Mouse (Mus musculus) CH12.LX (cell line): ENCODE data around the gene Soga1.

Experiments
- CTCF ChIP-seq, 2 experiments: IDR thresholded peaks in 1 of 2; conservative IDR thresholded peaks in 1 of 2; 2 replicates each; pipeline ENCODE4 v1.5.1; 2011 to 2012; ENCODE audit warnings: low read depth in 2 of 2, low read length in 2 of 2, improper control_type of control experiment in 1 of 2, inconsistent platforms in 1 of 2, mild to moderate bottlenecking in 1 of 2, moderate library complexity in 1 of 2
- E2F4 ChIP-seq: IDR thresholded peaks from 2 replicates; pipeline ENCODE4 v1.6.1; 2011; ENCODE audit warnings: low read depth, low read length, improper control_type of control experiment; ENCODE audit not compliant: insufficient replicate concordance
- HCFC1 ChIP-seq: IDR thresholded peaks from 2 replicates; pipeline ENCODE4 v1.6.1; 2012; ENCODE audit warnings: low read depth, mild to moderate bottlenecking, inconsistent platforms, low read length, improper control_type of control experiment
- MEF2A ChIP-seq: IDR thresholded peaks from 2 replicates; pipeline ENCODE4 v1.6.1; 2014; ENCODE audit warnings: low read depth, mild to moderate bottlenecking, inconsistent platforms, low read length, improper control_type of control experiment, borderline replicate concordance
- MXI1 ChIP-seq: IDR thresholded peaks from 2 replicates; pipeline ENCODE4 v1.6.1; 2011; ENCODE audit warnings: mild to moderate bottlenecking, low read depth, low read length, improper control_type of control experiment
- POLR2A ChIP-seq: IDR thresholded peaks from 2 replicates; pipeline ENCODE4 v1.6.1; 2011; ENCODE audit warnings: low read depth, mild to moderate bottlenecking, improper control_type of control experiment, low read length
- POLR2AphosphoS2 ChIP-seq: IDR thresholded peaks from 2 replicates; pipeline ENCODE4 v1.6.1; 2011; ENCODE audit warnings: low read depth, low read length, improper control_type of control experiment
- RAD21 ChIP-seq: IDR thresholded peaks from 2 replicates; pipeline ENCODE4 v1.6.1; 2011; ENCODE audit warnings: low read depth, mild to moderate bottlenecking, low read length, improper control_type of control experiment, moderate library complexity
- TCF12 ChIP-seq: IDR thresholded peaks from 2 replicates; pipeline ENCODE4 v1.6.1; 2014; ENCODE audit warnings: low read depth, mild to moderate bottlenecking, inconsistent platforms, low read length, improper control_type of control experiment
- UBTF ChIP-seq: IDR thresholded peaks from 2 replicates; pipeline ENCODE4 v1.6.1; 2012; ENCODE audit warnings: low read depth, mild to moderate bottlenecking, inconsistent platforms, low read length, improper control_type of control experiment, moderate library complexity
- USF1 ChIP-seq: IDR thresholded peaks from 2 replicates; pipeline ENCODE4 v1.6.1; 2014; ENCODE audit warnings: low read depth, mild to moderate bottlenecking, inconsistent platforms, low read length, improper control_type of control experiment
- USF2 ChIP-seq: conservative IDR thresholded peaks from 2 replicates; pipeline ENCODE4 v1.6.1; 2011; ENCODE audit warnings: low read depth, low read length, improper control_type of control experiment
- ZNF384 ChIP-seq: IDR thresholded peaks from 2 replicates; pipeline ENCODE4 v1.6.1; 2012; ENCODE audit warnings: low read depth, low read length, improper control_type of control experiment, inconsistent platforms

- TF ChIP-seq POLR2A, result no peak
- TF ChIP-seq MEF2A, result no peak
- TF ChIP-seq RAD21, result no peak
- no peak for TF ChIP-seq USF1
- no peak for TF ChIP-seq CTCF (conservative IDR thresholded peaks at IDR 0.05 in 1 of 2, IDR thresholded peaks at IDR 0.05 in 1 of 2; ENCODE audit: low read depth in 2 of 2, low read length in 2 of 2)
- TF ChIP-seq ZNF384, result no peak
- no peak for TF ChIP-seq USF2
- TF ChIP-seq UBTF, result no peak
- no peak for TF ChIP-seq HCFC1
- TF ChIP-seq POLR2AphosphoS2, result no peak
- no peak for TF ChIP-seq E2F4
- TF ChIP-seq TCF12, result no peak
- TF ChIP-seq MXI1, result no peak
Observed at GRCm38 (mm10) chr2:157057186-157057585, 21.9 kb downstream of the Soga1 start.
